Mouse (Mus musculus) thymus, adult 2 months (tissue): ENCODE data around the gene Scaf11.

ENCODE experiments used
- CTCF ChIP-seq: fragments of 200-500 bp; IDR thresholded peaks from 2 replicates; pipeline ENCODE4 v1.5.1; 2012; ENCODE audit warnings: mild to moderate bottlenecking, control low read depth, low read length, moderate library complexity, borderline replicate concordance; ENCODE audit not compliant: control insufficient read depth, poor library complexity, insufficient read depth; ENCODE audit errors: extremely low read depth
- POLR2A ChIP-seq: fragments of 200-500 bp; IDR thresholded peaks from 2 replicates; pipeline ENCODE4 v1.6.1; 2012; ENCODE audit warnings: mild to moderate bottlenecking, low read length, control low read depth, moderate library complexity; ENCODE audit not compliant: control insufficient read depth, poor library complexity, insufficient read depth; ENCODE audit errors: extremely low read depth

DNA sequence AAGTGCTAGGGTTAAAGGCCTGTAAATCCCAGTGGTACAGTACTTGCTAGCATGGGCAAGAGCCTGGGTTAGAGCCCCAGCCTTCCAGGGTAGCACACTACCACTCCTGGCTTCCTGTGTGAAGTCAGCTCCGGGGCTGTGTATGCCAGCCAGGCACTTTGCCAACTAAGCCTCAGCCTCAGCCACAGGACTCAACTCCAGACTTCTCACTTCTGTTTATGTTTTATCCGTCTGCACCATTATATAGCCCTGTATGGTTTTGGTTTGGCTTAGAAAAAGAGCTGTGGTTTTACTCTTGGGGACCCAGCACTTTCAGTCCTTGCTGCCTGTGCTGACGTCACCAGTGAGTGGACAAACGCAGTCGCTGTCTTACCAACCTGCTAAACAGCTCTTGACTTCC is 83.4 kb downstream of the Scaf11 start:
- TF ChIP-seq POLR2A, result no peak
- no peak for TF ChIP-seq CTCF
